Mouse (Mus musculus) midbrain, embryonic 10.5 days (tissue): ENCODE data around the gene Pum2. TPM values are rescaled to one million over a fixed set of nuclear protein-coding genes. Genes with fewer than 3 reads are reported as not detected.

ENCODE experiments used
- DNase-seq: peaks from one replicate; pipeline ENCODE4 v3.0.0-alpha.2; 2017; ENCODE audit warnings: low spot score
- H3K27ac ChIP-seq: fragments of 300-500 bp; sonication (generic); replicated peaks from 2 replicates; pipeline ENCODE4 v1.5.1; 2016; ENCODE audit warnings: mild to moderate bottlenecking
- H3K27me3 ChIP-seq: fragments of 300-500 bp; sonication (generic); 2 replicates; pipeline ENCODE4 v1.6.1; 2016; ENCODE audit warnings: low read depth, mild to moderate bottlenecking; ENCODE audit not compliant: poor library complexity, severe bottlenecking
- H3K36me3 ChIP-seq: fragments of 300-500 bp; sonication (generic); 2 replicates; pipeline ENCODE4 v1.6.1; 2016; ENCODE audit warnings: mild to moderate bottlenecking, moderate library complexity
- H3K4me1 ChIP-seq: fragments of 300-500 bp; sonication (generic); 2 replicates; pipeline ENCODE4 v1.6.1; 2016
- H3K4me3 ChIP-seq: fragments of 300-500 bp; sonication (generic); 2 replicates; pipeline ENCODE4 v1.5.1; 2016; ENCODE audit warnings: mild to moderate bottlenecking, moderate library complexity
- H3K9me3 ChIP-seq: fragments of 300-500 bp; sonication (generic); replicated peaks from 2 replicates; pipeline ENCODE4 v1.6.1; 2016; ENCODE audit warnings: mild to moderate bottlenecking
- WGBS: fragments of 180-500 bp; shearing (Covaris S2); methylation state at CpG from one replicate; pipeline ENCODE4 v1.1.7; 2016; 5-methylcytosine and 5-hydroxymethylcytosine counted together
- polyA plus RNA-seq: library from polyadenylated mRNA; unstranded; fragments of >200 nt; fragmentation: Nextera tagmentation; extraction: Ambion mirVana; gene quantifications from 2 replicates; pipeline ENCODE4 v1.2.1, GENCODE M21; 2016

The Pum2 gene
- polyA plus RNA-seq, 1 experiment from 2014 or later, result 67.4 TPM

GRCm38 (mm10) chr12:8728739-8729138, 54.8 kb downstream of the Pum2 start:
- H3K9me3 ChIP-seq, result no peaks in the 10 kb centered on the region
- WGBS, result 94% methylated on average over 2 of the region's 2 CpGs
- peaks cover 96% of the 10 kb centered on the region for H3K36me3 ChIP-seq
- H3K4me1 ChIP-seq, result no peaks in the 10 kb centered on the region
- no peaks in the 10 kb centered on the region for H3K27me3 ChIP-seq
- no peak for DNase-seq
- no peak overlapping the region for H3K4me3 ChIP-seq
- no peak overlapping the region for H3K27ac ChIP-seq

GRCm38 (mm10) chr12:8753654-8754053, 79.7 kb downstream of the Pum2 start:
- Histone ChIP-seq H3K27ac (no peak overlapping the region), H3K9me3 (peaks cover 12% of the 10 kb centered on the region; the same call in 1 of the 2 replicates), H3K36me3 (peaks cover 97% of the 10 kb centered on the region), H3K27me3 (no peaks in the 10 kb centered on the region), H3K4me3 (no peak overlapping the region), H3K4me1 (no peaks in the 10 kb centered on the region)
- DNase-seq, result no peak
- 97% methylated on average over 2 of the region's 2 CpGs for WGBS

- H3K27ac ChIP-seq, result no peak overlapping the region
- peaks cover 12% of the 10 kb centered on the region; the same call in 1 of the 2 replicates for H3K9me3 ChIP-seq
- DNase-seq, result no peak
- peaks cover 92% of the 10 kb centered on the region for H3K36me3 ChIP-seq
- no peaks in the 10 kb centered on the region for H3K27me3 ChIP-seq
- WGBS, result 84% methylated on average over 4 of the region's 4 CpGs
- H3K4me1 ChIP-seq, result no peaks in the 10 kb centered on the region
- H3K4me3 ChIP-seq, result no peak overlapping the region
Measured at GRCm38 (mm10) chr12:8754116-8754515, 80.2 kb downstream of the Pum2 start.

GRCm38 (mm10) chr12:8758029-8758428, 84.1 kb downstream of the Pum2 start:
- no peak overlapping the region for H3K27ac ChIP-seq
- 99% methylated on average over 3 of the region's 3 CpGs for WGBS
- peaks cover 12% of the 10 kb centered on the region; the same call in 1 of the 2 replicates for H3K9me3 ChIP-seq
- H3K4me1 ChIP-seq, result no peaks in the 10 kb centered on the region
- peaks cover 55% of the 10 kb centered on the region for H3K36me3 ChIP-seq
- DNase-seq, result peak; percentile 10
- H3K27me3 ChIP-seq, result no peaks in the 10 kb centered on the region
- H3K4me3 ChIP-seq, result no peak overlapping the region

GRCm38 (mm10) chr12:8759115-8759514, 85.2 kb downstream of the Pum2 start:
- 84% methylated on average over 4 of the region's 4 CpGs for WGBS
- H3K9me3 ChIP-seq, result peaks cover 12% of the 10 kb centered on the region; the same call in 1 of the 2 replicates
- H3K27me3 ChIP-seq, result no peaks in the 10 kb centered on the region

GRCm38 (mm10) chr12:8759779-8760178, 85.8 kb downstream of the Pum2 start:
- H3K4me1 ChIP-seq, result no peaks in the 10 kb centered on the region
- WGBS, result 84% methylated on average over 6 of the region's 6 CpGs
- no peaks in the 10 kb centered on the region for H3K27me3 ChIP-seq
- H3K27ac ChIP-seq, result no peak overlapping the region
- peaks cover 37% of the 10 kb centered on the region for H3K36me3 ChIP-seq
- H3K9me3 ChIP-seq, result peaks cover 12% of the 10 kb centered on the region; the same call in 1 of the 2 replicates
- DNase-seq, result no peak
- no peak overlapping the region for H3K4me3 ChIP-seq

More at GRCm38 (mm10) chr12:8759115-8759514, 85.2 kb downstream of the Pum2 start:
- Histone ChIP-seq H3K4me3 (no peak overlapping the region), H3K4me1 (no peaks in the 10 kb centered on the region), H3K36me3 (peaks cover 44% of the 10 kb centered on the region), H3K27ac (no peak overlapping the region)
- DNase-seq, result no peak

- H3K4me3 ChIP-seq, result no peak overlapping the region
- 90% methylated on average over 6 of the region's 6 CpGs for WGBS
- H3K36me3 ChIP-seq, result peaks cover 29% of the 10 kb centered on the region
- H3K27ac ChIP-seq, result no peak overlapping the region
- no peaks in the 10 kb centered on the region for H3K27me3 ChIP-seq
- H3K4me1 ChIP-seq, result no peaks in the 10 kb centered on the region
- DNase-seq, result peak; percentile 9
- H3K9me3 ChIP-seq, result peaks cover 12% of the 10 kb centered on the region; the same call in 1 of the 2 replicates
Measured at GRCm38 (mm10) chr12:8760561-8760960, 86.6 kb downstream of the Pum2 start.

- 77% methylated on average over 7 of the region's 7 CpGs for WGBS
- Histone ChIP-seq H3K9me3 (peaks cover 12% of the 10 kb centered on the region; the same call in 1 of the 2 replicates), H3K36me3 (peaks cover 25% of the 10 kb centered on the region), H3K27me3 (no peaks in the 10 kb centered on the region), H3K4me3 (no peak overlapping the region), H3K27ac (no peak overlapping the region), H3K4me1 (no peaks in the 10 kb centered on the region)
- no peak for DNase-seq
Measured at GRCm38 (mm10) chr12:8761058-8761457, 87.1 kb downstream of the Pum2 start.

GRCm38 (mm10) chr12:8762667-8763066, 88.7 kb downstream of the Pum2 start:
- Histone ChIP-seq H3K4me3 (no peak overlapping the region), H3K4me1 (no peaks in the 10 kb centered on the region), H3K27me3 (no peaks in the 10 kb centered on the region), H3K36me3 (peaks cover 9% of the 10 kb centered on the region), H3K9me3 (peaks cover 5% of the 10 kb centered on the region; the same call in 1 of the 2 replicates), H3K27ac (no peak overlapping the region)
- peak; percentile 12 for DNase-seq
- WGBS, result 86% methylated on average over 2 of the region's 2 CpGs

- no peaks in the 10 kb centered on the region for H3K4me1 ChIP-seq
- H3K27me3 ChIP-seq, result no peaks in the 10 kb centered on the region
- 85% methylated on average over 15 of the region's 15 CpGs for WGBS
- no peaks in the 10 kb centered on the region for H3K36me3 ChIP-seq
- no peak overlapping the region for H3K27ac ChIP-seq
- no peaks in the 10 kb centered on the region for H3K9me3 ChIP-seq
- DNase-seq, result no peak
- no peak overlapping the region for H3K4me3 ChIP-seq
Measured at GRCm38 (mm10) chr12:8764221-8764930, 90.4 kb downstream of the Pum2 start.

GRCm38 (mm10) chr12:8770946-8771843, 97.3 kb downstream of the Pum2 start, which contains the start of gene Sdc1:
Gene Sdc1, plus strand, starts transcription at chr12:8771323.
- Histone ChIP-seq H3K9me3 (no peaks in the 10 kb centered on the region), H3K36me3 (no peaks in the 10 kb centered on the region), H3K4me1 (peaks cover 33% of the 10 kb centered on the region), H3K27ac (peak within 1 kb of the TSS; percentile 96), H3K27me3 (peaks cover 5% of the 10 kb centered on the region; the same call in 1 of the 2 replicates), H3K4me3 (peak within 1 kb of the TSS; percentile 96)
- peak; percentile 92 for DNase-seq
- under 1% methylated on average over 67 of the region's 67 CpGs for WGBS

GRCm38 (mm10) chr12:8771844-8772380, 98.0 kb downstream of the Pum2 start:
- Histone ChIP-seq H3K9me3 (no peaks in the 10 kb centered on the region), H3K27ac (peak overlapping the region; percentile 96), H3K36me3 (no peaks in the 10 kb centered on the region), H3K27me3 (peaks cover 5% of the 10 kb centered on the region; the same call in 1 of the 2 replicates), H3K4me1 (peaks cover 33% of the 10 kb centered on the region), H3K4me3 (peak overlapping the region; percentile 96)
- peak; percentile 81 for DNase-seq
- WGBS, result under 1% methylated on average over 37 of the region's 37 CpGs
